Mouse (Mus musculus): ENCODE results near the gene Trim44. TPM values are rescaled to one million over a fixed set of nuclear protein-coding genes. Genes with fewer than 3 reads are reported as not detected.

The Trim44 gene
- total RNA-seq, 2 experiments from 2014 or later, result 177 to 178 TPM

GRCm38 (mm10) chr2:102314068-102314467 lies 93.6 kb downstream of the Trim44 start:
- DNase-seq (ENCODE audit: extremely low spot score in 1 of 2, low spot score in 2 of 2), result no peak
- intact Hi-C loops (cut with DNase I), result no loop called here

- DNase-seq (ENCODE audit: extremely low spot score in 1 of 2, low spot score in 2 of 2), result no peak
- intact Hi-C loops (cut with DNase I), result no loop called here
These were observed 94.7 kb downstream of the Trim44 start for GRCm38 (mm10) chr2:102312903-102313302.

- intact Hi-C loops (cut with DNase I), result no loop called here
- DNase-seq (ENCODE audit: extremely low spot score in 1 of 2, low spot score in 2 of 2), result no peak
These were observed 104.4 kb downstream of the Trim44 start for GRCm38 (mm10) chr2:102303274-102303673.

- no peak for DNase-seq (ENCODE audit: extremely low spot score in 1 of 2, low spot score in 2 of 2)
- intact Hi-C loops (cut with DNase I), result no loop called here
These were observed 105.1 kb downstream of the Trim44 start for GRCm38 (mm10) chr2:102302532-102302931.

- no peak for DNase-seq (ENCODE audit: extremely low spot score in 1 of 2, low spot score in 2 of 2)
- intact Hi-C loops (cut with DNase I), result no loop called here
These were observed 112.8 kb downstream of the Trim44 start for GRCm38 (mm10) chr2:102294827-102295270.

GRCm38 (mm10) chr2:102293181-102293580 lies 114.4 kb downstream of the Trim44 start:
- intact Hi-C loops (cut with DNase I), result no loop called here
- DNase-seq (ENCODE audit: extremely low spot score in 1 of 2, low spot score in 2 of 2), result no peak

GRCm38 (mm10) chr2:102292051-102292450 lies 115.6 kb downstream of the Trim44 start:
- intact Hi-C loops (cut with DNase I), result no loop called here

GRCm38 (mm10) chr2:102291533-102291932 lies 116.1 kb downstream of the Trim44 start:
- DNase-seq (ENCODE audit: extremely low spot score in 1 of 2, low spot score in 2 of 2), result no peak
- intact Hi-C loops (cut with DNase I), result no loop called here

More at GRCm38 (mm10) chr2:102292051-102292450, 115.6 kb downstream of the Trim44 start:
- no peak for DNase-seq (ENCODE audit: extremely low spot score in 1 of 2, low spot score in 2 of 2)

- intact Hi-C loops (cut with DNase I), result no loop called here
These were observed 117.6 kb downstream of the Trim44 start for GRCm38 (mm10) chr2:102290041-102290440.

GRCm38 (mm10) chr2:102288676-102289075 lies 119.0 kb downstream of the Trim44 start:
- intact Hi-C loops (cut with DNase I), result loop anchor here (10.0 kb wide), 1 partner anchor 384 kb away; no protein-coding TSS in a partner anchor

More at GRCm38 (mm10) chr2:102290041-102290440, 117.6 kb downstream of the Trim44 start:
- DNase-seq (ENCODE audit: extremely low spot score in 1 of 2, low spot score in 2 of 2), result peak; percentile 38 to 56

GRCm38 (mm10) chr2:102287369-102287768 lies 120.3 kb downstream of the Trim44 start:
- no peak for DNase-seq (ENCODE audit: extremely low spot score in 1 of 2, low spot score in 2 of 2)
- intact Hi-C loops (cut with DNase I), result loop anchor here (10.0 kb wide), 1 partner anchor 383 kb away; no protein-coding TSS in a partner anchor

More at GRCm38 (mm10) chr2:102288676-102289075, 119.0 kb downstream of the Trim44 start:
- DNase-seq (ENCODE audit: extremely low spot score in 1 of 2, low spot score in 2 of 2), result no peak

- intact Hi-C loops (cut with DNase I), result loop anchor here (10.0 kb wide), 1 partner anchor 377 kb away; no protein-coding TSS in a partner anchor
- DNase-seq (ENCODE audit: extremely low spot score in 1 of 2, low spot score in 2 of 2), result no peak
These were observed 125.5 kb downstream of the Trim44 start for GRCm38 (mm10) chr2:102282081-102282480.

- intact Hi-C loops (cut with DNase I), result loop anchor here (10.0 kb wide), 1 partner anchor 375 kb away; no protein-coding TSS in a partner anchor
- DNase-seq (ENCODE audit: extremely low spot score in 1 of 2, low spot score in 2 of 2), result no peak
These were observed 127.8 kb downstream of the Trim44 start for GRCm38 (mm10) chr2:102279779-102280178.

GRCm38 (mm10) chr2:102277946-102278345 lies 129.7 kb downstream of the Trim44 start:
- DNase-seq (ENCODE audit: extremely low spot score in 1 of 2, low spot score in 2 of 2), result no peak
- intact Hi-C loops (cut with DNase I), result no loop called here

- intact Hi-C loops (cut with DNase I), result no loop called here
- DNase-seq (ENCODE audit: extremely low spot score in 1 of 2, low spot score in 2 of 2), result peak; percentile 43 to 50
These were observed 134.3 kb downstream of the Trim44 start for GRCm38 (mm10) chr2:102273280-102273679.

GRCm38 (mm10) chr2:102267582-102268339 lies 139.9 kb downstream of the Trim44 start:
- intact Hi-C loops (cut with DNase I), result no loop called here
- no peak for DNase-seq (ENCODE audit: extremely low spot score in 1 of 2, low spot score in 2 of 2)

- intact Hi-C loops (cut with DNase I), result no loop called here
- no peak for DNase-seq (ENCODE audit: extremely low spot score in 1 of 2, low spot score in 2 of 2)
These were observed 140.7 kb downstream of the Trim44 start for GRCm38 (mm10) chr2:102266911-102267310.

GRCm38 (mm10) chr2:102259139-102259538 lies 148.5 kb downstream of the Trim44 start:
- DNase-seq (ENCODE audit: extremely low spot score in 1 of 2, low spot score in 2 of 2), result peak in 1 of 2 experiments; percentile 27
- intact Hi-C loops (cut with DNase I), result no loop called here

- no peak for DNase-seq (ENCODE audit: extremely low spot score in 1 of 2, low spot score in 2 of 2)
- intact Hi-C loops (cut with DNase I), result no loop called here
These were observed 148.9 kb downstream of the Trim44 start for GRCm38 (mm10) chr2:102258682-102259081.

GRCm38 (mm10) chr2:102257964-102258605 lies 149.5 kb downstream of the Trim44 start:
- intact Hi-C loops (cut with DNase I), result no loop called here
- peak in 1 of 2 experiments; percentile 40 for DNase-seq (ENCODE audit: extremely low spot score in 1 of 2, low spot score in 2 of 2)

Measured in left cerebral cortex, postnatal 10 days (tissue).